Mouse (Mus musculus): ENCODE measurements around the gene C2cd4d.

- TF ChIP-seq CTCF (IDR thresholded peaks at IDR 0.05) (no peak), EP300 (IDR thresholded peaks at IDR 0.05) (no peak)
Observed at GRCm38 (mm10) chr3:94369709-94370108, 7.5 kb downstream of the C2cd4d start.

All from lung, postnatal 0 days (tissue).